Mouse (Mus musculus): ENCODE results near the gene Scrg1. TPM values are rescaled to one million over a fixed set of nuclear protein-coding genes. Genes with fewer than 3 reads are reported as not detected.
"Not testable (repeated sequence)": the region's sequence is repeated elsewhere in the genome, so short reads cannot be mapped to it uniquely, and the experiment has no call there.

Gene Scrg1
- polyA plus RNA-seq, 1 experiment from 2014 or later, result 15.6 TPM

DNA sequence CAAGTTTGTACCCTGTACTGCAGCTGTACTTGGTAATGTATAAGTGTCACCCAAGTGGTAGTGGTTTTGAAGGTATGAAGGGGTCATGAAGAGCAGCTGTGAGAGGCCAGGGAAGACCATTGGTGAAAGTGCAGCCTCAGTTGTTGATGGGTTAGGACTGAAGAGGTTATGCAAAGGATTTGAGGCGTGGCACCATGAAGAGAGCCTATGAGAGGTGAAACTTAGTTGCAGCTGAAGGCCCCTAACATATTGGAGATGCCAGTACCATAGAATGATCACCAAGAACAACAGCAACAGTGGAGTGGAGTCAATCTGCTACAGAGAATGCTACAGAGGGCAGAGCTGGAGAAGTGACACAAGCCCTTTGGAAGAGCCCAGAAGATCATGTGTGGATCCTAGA is 33.6 kb downstream of the Scrg1 start:
- no peak for ATAC-seq
- 100% methylated on average over 1 of the region's 1 CpGs for WGBS
- peaks cover 11% of the 10 kb centered on the region for H3K4me1 ChIP-seq (ENCODE audit: control insufficient read depth, insufficient read depth, low read length)
- no peak overlapping the region for H3K9ac ChIP-seq (ENCODE audit: low read depth, low read length)
- H3K4me3 ChIP-seq (ENCODE audit: low read depth, low read length), result no peak overlapping the region
- no peaks in the 10 kb centered on the region for H3K36me3 ChIP-seq (ENCODE audit: control insufficient read depth, insufficient read depth, low read length)
- H3K4me2 ChIP-seq (ENCODE audit: low read length), result no peak overlapping the region
- H3K27ac ChIP-seq (ENCODE audit: low read length), result no peak overlapping the region
- H3K9me3 ChIP-seq (replicated peaks; ENCODE audit: control insufficient read depth, low read length, poor library complexity, severe bottlenecking), result no peaks in the 10 kb centered on the region
- H3K27me3 ChIP-seq (ENCODE audit: control insufficient read depth, insufficient read depth, low read depth, low read length), result no peaks in the 10 kb centered on the region

GRCm38 (mm10) chr8:57489896-57490295 is 34.2 kb downstream of the Scrg1 start:
- Histone ChIP-seq H3K4me3 (ENCODE audit: low read depth, low read length) (no peak overlapping the region), H3K4me2 (ENCODE audit: low read length) (no peak overlapping the region), H3K9me3 (replicated peaks; ENCODE audit: control insufficient read depth, low read length, poor library complexity, severe bottlenecking) (no peaks in the 10 kb centered on the region), H3K4me1 (ENCODE audit: control insufficient read depth, insufficient read depth, low read length) (peaks cover 11% of the 10 kb centered on the region), H3K9ac (ENCODE audit: low read depth, low read length) (no peak overlapping the region), H3K36me3 (ENCODE audit: control insufficient read depth, insufficient read depth, low read length) (no peaks in the 10 kb centered on the region), H3K27ac (ENCODE audit: low read length) (no peak overlapping the region), H3K27me3 (ENCODE audit: control insufficient read depth, insufficient read depth, low read depth, low read length) (no peaks in the 10 kb centered on the region)
- ATAC-seq, result no peak

- Histone ChIP-seq H3K9ac (ENCODE audit: low read depth, low read length) (no peak overlapping the region), H3K4me1 (ENCODE audit: control insufficient read depth, insufficient read depth, low read length) (peaks cover 4% of the 10 kb centered on the region; the same call in 1 of the 2 replicates), H3K27ac (ENCODE audit: low read length) (no peak overlapping the region), H3K4me2 (ENCODE audit: low read length) (no peak overlapping the region), H3K36me3 (ENCODE audit: control insufficient read depth, insufficient read depth, low read length) (no peaks in the 10 kb centered on the region), H3K9me3 (replicated peaks; ENCODE audit: control insufficient read depth, low read length, poor library complexity, severe bottlenecking) (no peaks in the 10 kb centered on the region), H3K4me3 (ENCODE audit: low read depth, low read length) (no peak overlapping the region), H3K27me3 (ENCODE audit: control insufficient read depth, insufficient read depth, low read depth, low read length) (no peaks in the 10 kb centered on the region)
- ATAC-seq, result no peak
- WGBS, result 96% methylated on average over 4 of the region's 4 CpGs
Measured at GRCm38 (mm10) chr8:57491873-57492272, 36.1 kb downstream of the Scrg1 start.

DNA sequence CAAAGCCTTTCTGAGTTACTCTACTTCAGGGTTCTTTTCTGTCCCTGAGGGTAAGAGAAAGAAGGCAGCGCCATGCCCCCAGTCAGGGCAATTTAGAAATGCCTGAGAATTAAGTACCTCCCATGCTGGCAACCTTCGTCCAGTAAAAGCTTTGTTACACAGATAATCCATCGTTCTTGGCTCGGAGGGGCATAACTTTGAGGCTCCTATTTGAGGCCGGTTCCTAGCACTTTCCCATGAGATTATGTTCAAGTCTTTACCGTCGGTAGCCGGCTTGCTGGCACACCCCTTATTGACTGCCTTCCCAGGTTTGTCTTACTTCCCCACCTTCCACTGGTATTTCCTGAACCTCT is 42.7 kb downstream of the Scrg1 start:
- Histone ChIP-seq H3K27ac (ENCODE audit: low read length) (no peak overlapping the region; the same call in 1 of the 2 replicates), H3K4me1 (ENCODE audit: control insufficient read depth, insufficient read depth, low read length) (peaks cover 6% of the 10 kb centered on the region; the same call in 1 of the 2 replicates), H3K9ac (ENCODE audit: low read depth, low read length) (no peak overlapping the region), H3K36me3 (ENCODE audit: control insufficient read depth, insufficient read depth, low read length) (no peaks in the 10 kb centered on the region), H3K4me3 (ENCODE audit: low read depth, low read length) (peak overlapping the region; percentile 6), H3K9me3 (replicated peaks; ENCODE audit: control insufficient read depth, low read length, poor library complexity, severe bottlenecking) (no peaks in the 10 kb centered on the region), H3K4me2 (ENCODE audit: low read length) (peak overlapping the region; percentile 45), H3K27me3 (ENCODE audit: control insufficient read depth, insufficient read depth, low read depth, low read length) (no peaks in the 10 kb centered on the region)
- ATAC-seq, result peak; percentile 39; the same call in 1 of the 2 replicates
- WGBS, result 36% methylated on average over 8 of the region's 8 CpGs

- H3K4me1 ChIP-seq (ENCODE audit: control insufficient read depth, insufficient read depth, low read length), result peaks cover 6% of the 10 kb centered on the region; the same call in 1 of the 2 replicates
- no peak overlapping the region for H3K9ac ChIP-seq (ENCODE audit: low read depth, low read length)
- 39% methylated on average over 17 of the region's 17 CpGs for WGBS
- H3K9me3 ChIP-seq (replicated peaks; ENCODE audit: control insufficient read depth, low read length, poor library complexity, severe bottlenecking), result no peaks in the 10 kb centered on the region
- H3K27me3 ChIP-seq (ENCODE audit: control insufficient read depth, insufficient read depth, low read depth, low read length), result no peaks in the 10 kb centered on the region
- peak; percentile 45; the same call in 1 of the 2 replicates for ATAC-seq
- no peaks in the 10 kb centered on the region for H3K36me3 ChIP-seq (ENCODE audit: control insufficient read depth, insufficient read depth, low read length)
- peak overlapping the region; percentile 45 for H3K4me2 ChIP-seq (ENCODE audit: low read length)
- H3K4me3 ChIP-seq (ENCODE audit: low read depth, low read length), result peak overlapping the region; percentile 6
- H3K27ac ChIP-seq (ENCODE audit: low read length), result no peak overlapping the region
Measured at GRCm38 (mm10) chr8:57498847-57499511, 43.3 kb downstream of the Scrg1 start.

DNA sequence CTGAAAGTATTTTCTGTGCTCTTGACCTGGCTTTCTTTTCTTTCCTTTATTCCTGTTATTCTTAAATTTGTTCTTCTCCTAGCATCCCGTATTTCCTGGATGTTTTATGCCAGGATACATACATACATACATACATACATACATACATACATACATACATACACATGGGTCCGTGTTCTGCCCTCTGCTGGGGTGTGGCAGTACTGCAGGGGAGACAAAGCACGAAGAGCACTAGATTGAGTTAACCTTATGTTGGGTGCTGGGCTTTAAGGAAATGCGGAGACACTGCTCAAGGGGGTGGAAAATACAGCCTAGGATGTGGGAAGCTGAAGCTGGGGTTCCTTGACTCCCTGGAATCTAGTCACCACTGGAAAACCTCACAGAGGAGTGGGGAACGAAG is 47.9 kb downstream of the Scrg1 start:
- no peak overlapping the region for H3K27ac ChIP-seq (ENCODE audit: low read length)
- H3K4me1 ChIP-seq (ENCODE audit: control insufficient read depth, insufficient read depth, low read length), result peaks cover 2% of the 10 kb centered on the region; the same call in 1 of the 2 replicates
- H3K36me3 ChIP-seq (ENCODE audit: control insufficient read depth, insufficient read depth, low read length), result no peaks in the 10 kb centered on the region
- 51% methylated on average over 5 of the region's 5 CpGs for WGBS
- H3K4me3 ChIP-seq (ENCODE audit: low read depth, low read length), result no peak overlapping the region
- H3K9ac ChIP-seq (ENCODE audit: low read depth, low read length), result no peak overlapping the region
- no peaks in the 10 kb centered on the region for H3K27me3 ChIP-seq (ENCODE audit: control insufficient read depth, insufficient read depth, low read depth, low read length)
- no peak for ATAC-seq
- no peak overlapping the region for H3K4me2 ChIP-seq (ENCODE audit: low read length)
- H3K9me3 ChIP-seq (replicated peaks; ENCODE audit: control insufficient read depth, low read length, poor library complexity, severe bottlenecking), result no peaks in the 10 kb centered on the region

- not testable (repeated sequence) for H3K9me3 ChIP-seq (replicated peaks; ENCODE audit: control insufficient read depth, low read length, poor library complexity, severe bottlenecking); H3K4me2 ChIP-seq (ENCODE audit: low read length); H3K9ac ChIP-seq (ENCODE audit: low read depth, low read length); H3K4me3 ChIP-seq (ENCODE audit: low read depth, low read length); H3K27ac ChIP-seq (ENCODE audit: low read length); H3K4me1 ChIP-seq (ENCODE audit: control insufficient read depth, insufficient read depth, low read length); H3K27me3 ChIP-seq (ENCODE audit: control insufficient read depth, insufficient read depth, low read depth, low read length); ATAC-seq; H3K36me3 ChIP-seq (ENCODE audit: control insufficient read depth, insufficient read depth, low read length)
- 81% methylated on average over 1 of the region's 1 CpGs for WGBS
Measured at GRCm38 (mm10) chr8:57505500-57505899, 49.8 kb downstream of the Scrg1 start.

GRCm38 (mm10) chr8:57507556-57508063 is 51.9 kb downstream of the Scrg1 start:
- Histone ChIP-seq H3K27me3 (ENCODE audit: control insufficient read depth, insufficient read depth, low read depth, low read length) (no peaks in the 10 kb centered on the region), H3K4me1 (ENCODE audit: control insufficient read depth, insufficient read depth, low read length) (peaks cover 5% of the 10 kb centered on the region), H3K36me3 (ENCODE audit: control insufficient read depth, insufficient read depth, low read length) (no peaks in the 10 kb centered on the region), H3K4me3 (ENCODE audit: low read depth, low read length) (no peak overlapping the region), H3K27ac (ENCODE audit: low read length) (no peak overlapping the region), H3K4me2 (ENCODE audit: low read length) (no peak overlapping the region), H3K9ac (ENCODE audit: low read depth, low read length) (no peak overlapping the region), H3K9me3 (replicated peaks; ENCODE audit: control insufficient read depth, low read length, poor library complexity, severe bottlenecking) (no peaks in the 10 kb centered on the region)
- WGBS, result 94% methylated on average over 4 of the region's 4 CpGs
- ATAC-seq, result no peak

GRCm38 (mm10) chr8:57508657-57509056 is 52.9 kb downstream of the Scrg1 start:
- H3K4me3 ChIP-seq (ENCODE audit: low read depth, low read length), result no peak overlapping the region
- no peak for ATAC-seq
- no peaks in the 10 kb centered on the region for H3K9me3 ChIP-seq (replicated peaks; ENCODE audit: control insufficient read depth, low read length, poor library complexity, severe bottlenecking)
- WGBS, result 90% methylated on average over 4 of the region's 4 CpGs
- H3K4me2 ChIP-seq (ENCODE audit: low read length), result no peak overlapping the region
- no peak overlapping the region for H3K9ac ChIP-seq (ENCODE audit: low read depth, low read length)
- no peak overlapping the region for H3K27ac ChIP-seq (ENCODE audit: low read length)
- H3K27me3 ChIP-seq (ENCODE audit: control insufficient read depth, insufficient read depth, low read depth, low read length), result no peaks in the 10 kb centered on the region
- no peaks in the 10 kb centered on the region for H3K36me3 ChIP-seq (ENCODE audit: control insufficient read depth, insufficient read depth, low read length)
- H3K4me1 ChIP-seq (ENCODE audit: control insufficient read depth, insufficient read depth, low read length), result peaks cover 7% of the 10 kb centered on the region

Data from midbrain, embryonic 16.5 days (tissue).